Mouse (Mus musculus) heart, postnatal 14 days (tissue): ENCODE measurements around the gene Rbbp4. TPM values are rescaled to one million over a fixed set of nuclear protein-coding genes. Genes with fewer than 3 reads are reported as not detected.

Source experiments
- DNase-seq, 2 experiments: peaks; one replicate each; pipeline ENCODE4 v3.0.0; 2021 to 2022
- intact Hi-C: fragments of 180-260 bp; cut with DNase I; formaldehyde crosslinking; loops from one replicate; pipeline ENCODE4 v1.15.1; 2025
- total RNA-seq, 2 experiments: library from RNA; stranded (reverse); gene quantifications; 2 replicates each; pipeline ENCODE4 v1.2.3; 2021

The Rbbp4 gene
- total RNA-seq, 2 experiments from 2014 or later: 82.5 to 105 TPM

- intact Hi-C loops: no loop called here
- DNase-seq: no peak
Measured at GRCm38 (mm10) chr4:129299121-129299520, 36.0 kb downstream of the Rbbp4 start.

- no peak for DNase-seq
Measured at GRCm38 (mm10) chr4:129297724-129298123, 37.4 kb downstream of the Rbbp4 start.

GRCm38 (mm10) chr4:129296066-129296465 is 39.1 kb downstream of the Rbbp4 start:
- DNase-seq: no peak

More at GRCm38 (mm10) chr4:129297724-129298123, 37.4 kb downstream of the Rbbp4 start:
- intact Hi-C loops: no loop called here

GRCm38 (mm10) chr4:129295188-129295587 is 40.0 kb downstream of the Rbbp4 start:
- DNase-seq: no peak
- intact Hi-C loops: no loop called here

More at GRCm38 (mm10) chr4:129296066-129296465, 39.1 kb downstream of the Rbbp4 start:
- intact Hi-C loops: no loop called here

GRCm38 (mm10) chr4:129293702-129294101 is 41.5 kb downstream of the Rbbp4 start:
- intact Hi-C loops: no loop called here
- DNase-seq: no peak

GRCm38 (mm10) chr4:129292831-129293230 is 42.3 kb downstream of the Rbbp4 start:
- no peak for DNase-seq
- intact Hi-C loops: no loop called here

GRCm38 (mm10) chr4:129289671-129290070 is 45.5 kb downstream of the Rbbp4 start:
- intact Hi-C loops: no loop called here
- no peak for DNase-seq

GRCm38 (mm10) chr4:129288067-129288466 is 47.1 kb downstream of the Rbbp4 start:
- intact Hi-C loops: no loop called here
- peak; percentile 37 to 50 for DNase-seq

- intact Hi-C loops: no loop called here
- peak; percentile 66 to 70 for DNase-seq
Measured at GRCm38 (mm10) chr4:129287472-129287981, 47.6 kb downstream of the Rbbp4 start, which contains the start of gene Sync. Gene Sync, plus strand, starts transcription at chr4:129287617.

- intact Hi-C loops: no loop called here
- DNase-seq: peak; percentile 40 to 42
Measured at GRCm38 (mm10) chr4:129286683-129287471, 48.3 kb downstream of the Rbbp4 start.

GRCm38 (mm10) chr4:129286001-129286682 is 49.0 kb downstream of the Rbbp4 start:
- peak in 1 of 2 experiments; percentile 41 for DNase-seq
- intact Hi-C loops: no loop called here

GRCm38 (mm10) chr4:129284685-129285084 is 50.5 kb downstream of the Rbbp4 start:
- DNase-seq: no peak
- intact Hi-C loops: no loop called here

GRCm38 (mm10) chr4:129283226-129283625 is 51.9 kb downstream of the Rbbp4 start:
- DNase-seq: no peak
- intact Hi-C loops: no loop called here

GRCm38 (mm10) chr4:129282786-129283185 is 52.4 kb downstream of the Rbbp4 start:
- no peak for DNase-seq
- intact Hi-C loops: no loop called here

- intact Hi-C loops: loop anchor here (1.0 kb wide), 2 partner anchors 65 to 69 kb away; no protein-coding TSS in a partner anchor
Measured at GRCm38 (mm10) chr4:129276453-129276865, 58.7 kb downstream of the Rbbp4 start.

GRCm38 (mm10) chr4:129272756-129273046 is 62.5 kb downstream of the Rbbp4 start:
- DNase-seq: peak; percentile 50 to 59
- intact Hi-C loops: no loop called here

More at GRCm38 (mm10) chr4:129276453-129276865, 58.7 kb downstream of the Rbbp4 start:
- DNase-seq: peak; percentile 96 to 97

- intact Hi-C loops: no loop called here
- peak in 1 of 2 experiments; percentile 5 for DNase-seq
Measured at GRCm38 (mm10) chr4:129271991-129272755, 63.0 kb downstream of the Rbbp4 start.

GRCm38 (mm10) chr4:129268698-129269097 is 66.5 kb downstream of the Rbbp4 start:
- DNase-seq: no peak
- intact Hi-C loops: no loop called here

GRCm38 (mm10) chr4:129266821-129267220 is 68.3 kb downstream of the Rbbp4 start:
- DNase-seq: no peak
- intact Hi-C loops: no loop called here

GRCm38 (mm10) chr4:129266191-129266590 is 69.0 kb downstream of the Rbbp4 start:
- DNase-seq: no peak
- intact Hi-C loops: no loop called here
